Mouse (Mus musculus) myocyte (in vitro differentiated cells): ENCODE data around the gene Opn3.

Experiments
- CEBPB ChIP-seq: IDR thresholded peaks from 2 replicates; pipeline ENCODE4 v1.6.1; 2011; ENCODE audit warnings: mild to moderate bottlenecking, moderate library complexity; ENCODE audit not compliant: poor library complexity, insufficient read depth, severe bottlenecking
- E2F4 ChIP-seq: IDR thresholded peaks from one replicate; pipeline ENCODE4 v1.6.1; 2011; ENCODE audit warnings: mild to moderate bottlenecking, control low read depth, moderate library complexity; ENCODE audit not compliant: insufficient read depth
- MAX ChIP-seq: IDR thresholded peaks from one replicate; pipeline ENCODE4 v1.6.1; 2011; ENCODE audit warnings: low read depth, mild to moderate bottlenecking, control low read depth
- MYOD1 ChIP-seq, 3 experiments: IDR thresholded peaks; one replicate each; pipeline ENCODE4 v1.6.1; 2011; ENCODE audit warnings: control low read depth in 2 of 3, low read depth in 2 of 3, mild to moderate bottlenecking in 2 of 3, moderate library complexity in 1 of 3; ENCODE audit not compliant: insufficient read length in 2 of 3, control insufficient read depth in 1 of 3
- POLR2A ChIP-seq: IDR thresholded peaks from one replicate; pipeline ENCODE4 v1.6.1; 2011; ENCODE audit warnings: low read depth, mild to moderate bottlenecking, control low read depth, moderate library complexity; ENCODE audit not compliant: insufficient read length
- POLR2AphosphoS2 ChIP-seq: IDR thresholded peaks from one replicate; pipeline ENCODE4 v1.6.1; 2011; ENCODE audit warnings: low read depth, control low read depth; ENCODE audit not compliant: insufficient read length
- REST ChIP-seq: IDR thresholded peaks from one replicate; pipeline ENCODE4 v1.6.1; 2011; ENCODE audit warnings: mild to moderate bottlenecking, control low read depth, moderate library complexity; ENCODE audit not compliant: insufficient read depth, insufficient read length
- SRF ChIP-seq: IDR thresholded peaks from one replicate; pipeline ENCODE4 v1.6.1; 2011; ENCODE audit warnings: low read depth; ENCODE audit not compliant: control insufficient read depth, insufficient read length
- TCF12 ChIP-seq: IDR thresholded peaks from one replicate; pipeline ENCODE4 v1.6.1; 2011; ENCODE audit warnings: mild to moderate bottlenecking, control low read depth; ENCODE audit not compliant: poor library complexity, insufficient read depth, severe bottlenecking
- TCF3 ChIP-seq: IDR thresholded peaks from one replicate; pipeline ENCODE4 v1.6.1; 2011; ENCODE audit warnings: low read depth, control low read depth; ENCODE audit not compliant: insufficient read length
- USF1 ChIP-seq: IDR thresholded peaks from one replicate; pipeline ENCODE4 v1.6.1; 2011; ENCODE audit warnings: low read depth, mild to moderate bottlenecking, control low read depth, moderate library complexity

GRCm38 (mm10) chr1:175637677-175638076 lies 54.9 kb downstream of the Opn3 start:
- no peak for TF ChIP-seq POLR2A
- no peak for TF ChIP-seq REST
- TF ChIP-seq MAX: no peak
- TF ChIP-seq POLR2AphosphoS2: no peak
- TF ChIP-seq E2F4: no peak
- no peak for TF ChIP-seq TCF12
- TF ChIP-seq USF1: no peak
- no peak for TF ChIP-seq TCF3
- TF ChIP-seq SRF: no peak
- TF ChIP-seq CEBPB: no peak
- no peak for TF ChIP-seq MYOD1 (IDR thresholded peaks at IDR 0.05; ENCODE audit: control insufficient read depth in 1 of 3, insufficient read length in 2 of 3, low read depth in 2 of 3)
